Mouse (Mus musculus) heart, adult 2 months (tissue): ENCODE measurements around the gene Slc35a1. TPM values are rescaled to one million over a fixed set of nuclear protein-coding genes. Genes with fewer than 3 reads are reported as not detected.

Experiments
- DNase-seq, 2 experiments: peaks; one replicate each; pipeline ENCODE4 v3.0.0; 2021
- H3K27ac ChIP-seq: fragments of 200-600 bp; 2 replicates; pipeline ENCODE4 v1.8.1; 2022
- H3K27me3 ChIP-seq: fragments of 200-500 bp; 2 replicates; pipeline ENCODE4 v1.6.1; 2012; ENCODE audit warnings: mild to moderate bottlenecking, low read length, inconsistent platforms, mixed read lengths; ENCODE audit not compliant: control insufficient read depth, insufficient read depth
- H3K36me3 ChIP-seq: fragments of 200-500 bp; 2 replicates; pipeline ENCODE4 v1.6.1; 2012; ENCODE audit warnings: low read length, inconsistent platforms; ENCODE audit not compliant: control insufficient read depth, insufficient read depth
- H3K4me1 ChIP-seq: fragments of 200-500 bp; 2 replicates; pipeline ENCODE4 v1.6.1; 2011; ENCODE audit warnings: low read length; ENCODE audit not compliant: control insufficient read depth, insufficient read depth
- H3K4me3 ChIP-seq: fragments of 200-600 bp; 2 replicates; pipeline ENCODE4 v1.8.1; 2022
- H3K79me2 ChIP-seq: fragments of 200-500 bp; replicated peaks from 2 replicates; pipeline ENCODE4 v1.6.1; 2012; ENCODE audit warnings: mild to moderate bottlenecking, inconsistent platforms, low read length, moderate library complexity, mixed read lengths; ENCODE audit not compliant: control insufficient read depth, insufficient read depth
- H3K9ac ChIP-seq: fragments of 200-500 bp; 2 replicates; pipeline ENCODE4 v1.6.1; 2012; ENCODE audit warnings: low read depth, mild to moderate bottlenecking, control low read depth, inconsistent platforms, low read length, mixed read lengths
- CTCF ChIP-seq: fragments of 200-600 bp; IDR thresholded peaks from 2 replicates; pipeline ENCODE4 v1.8.1; 2022; ENCODE audit warnings: antibody characterized with exemption, mild to moderate bottlenecking, moderate library complexity
- EP300 ChIP-seq: fragments of 200-500 bp; IDR thresholded peaks from 2 replicates; pipeline ENCODE4 v1.6.1; 2011; ENCODE audit warnings: low read depth, low read length, control low read depth; ENCODE audit not compliant: insufficient read depth
- POLR2A ChIP-seq: fragments of 200-500 bp; IDR thresholded peaks from 2 replicates; pipeline ENCODE4 v1.6.1; 2011; ENCODE audit warnings: mild to moderate bottlenecking, low read depth, low read length, control low read depth; ENCODE audit not compliant: insufficient read depth
- WGBS: fragments of 180-500 bp; shearing (Covaris S2); methylation state at CpG from one replicate; pipeline ENCODE4 v1.1.7; 2018; 5-methylcytosine and 5-hydroxymethylcytosine counted together
- intact Hi-C: fragments of 180-260 bp; cut with DNase I; formaldehyde crosslinking; loops from one replicate; pipeline ENCODE4 v1.15.1; 2025
- polyA plus RNA-seq: library from polyadenylated mRNA; depleted of rRNA; stranded (reverse); fragments of >200 nt; gene quantifications from 2 replicates; pipeline ENCODE4 v1.2.3, GENCODE M21; 2012
- total RNA-seq, 2 experiments: library from RNA; stranded (reverse); gene quantifications; 2 replicates each; pipeline ENCODE4 v1.2.3; 2021

The Slc35a1 gene
- total and polyA plus RNA-seq, 3 experiments, result 9.0 to 14.0 (median 11.1) TPM

GRCm38 (mm10) chr4:34640731-34641130 lies 46.5 kb downstream of the Slc35a1 start:
- DNase-seq, result no peak
- H3K79me2 ChIP-seq, result no peaks in the 10 kb centered on the region
- no peak overlapping the region for H3K9ac ChIP-seq
- 91% methylated on average over 3 of the region's 3 CpGs for WGBS
- no peak overlapping the region for H3K27ac ChIP-seq
- no peak overlapping the region for H3K4me3 ChIP-seq
- H3K27me3 ChIP-seq, result no peaks in the 10 kb centered on the region
- intact Hi-C loops, result no loop called here
- no peaks in the 10 kb centered on the region for H3K4me1 ChIP-seq
- no peaks in the 10 kb centered on the region for H3K36me3 ChIP-seq
- TF ChIP-seq CTCF, result no peak
- no peak for TF ChIP-seq EP300
- no peak for TF ChIP-seq POLR2A

- 97% methylated on average over 5 of the region's 5 CpGs for WGBS
- Histone ChIP-seq H3K27me3 (no peaks in the 10 kb centered on the region), H3K4me1 (no peaks in the 10 kb centered on the region), H3K79me2 (no peaks in the 10 kb centered on the region), H3K4me3 (no peak overlapping the region), H3K36me3 (no peaks in the 10 kb centered on the region), H3K27ac (no peak overlapping the region), H3K9ac (no peak overlapping the region)
- no peak for DNase-seq
- intact Hi-C loops, result no loop called here
- no peak for TF ChIP-seq EP300
- no peak for TF ChIP-seq CTCF
- TF ChIP-seq POLR2A, result no peak
Observed at GRCm38 (mm10) chr4:34639745-34640364, 47.4 kb downstream of the Slc35a1 start.

- Histone ChIP-seq H3K4me1 (no peaks in the 10 kb centered on the region), H3K79me2 (no peaks in the 10 kb centered on the region), H3K27ac (no peak overlapping the region), H3K27me3 (no peaks in the 10 kb centered on the region), H3K36me3 (no peaks in the 10 kb centered on the region), H3K4me3 (no peak overlapping the region), H3K9ac (no peak overlapping the region)
- 93% methylated on average over 4 of the region's 4 CpGs for WGBS
- DNase-seq, result no peak
- intact Hi-C loops, result no loop called here
- TF ChIP-seq CTCF, result no peak
- no peak for TF ChIP-seq EP300
- no peak for TF ChIP-seq POLR2A
Observed at GRCm38 (mm10) chr4:34637851-34638250, 49.4 kb downstream of the Slc35a1 start.

GRCm38 (mm10) chr4:34637386-34637785 lies 49.9 kb downstream of the Slc35a1 start:
- DNase-seq, result no peak
- Histone ChIP-seq H3K36me3 (no peaks in the 10 kb centered on the region), H3K79me2 (no peaks in the 10 kb centered on the region), H3K4me1 (no peaks in the 10 kb centered on the region), H3K9ac (no peak overlapping the region), H3K27me3 (no peaks in the 10 kb centered on the region), H3K27ac (no peak overlapping the region), H3K4me3 (no peak overlapping the region)
- TF ChIP-seq POLR2A, result no peak
- no peak for TF ChIP-seq CTCF
- TF ChIP-seq EP300, result no peak
- intact Hi-C loops, result no loop called here
- WGBS, result 87% methylated on average over 7 of the region's 7 CpGs

- WGBS, result 49% methylated on average over 5 of the region's 5 CpGs
- Histone ChIP-seq H3K27me3 (no peaks in the 10 kb centered on the region), H3K36me3 (no peaks in the 10 kb centered on the region), H3K4me1 (no peaks in the 10 kb centered on the region), H3K27ac (no peak overlapping the region), H3K9ac (no peak overlapping the region), H3K79me2 (no peaks in the 10 kb centered on the region), H3K4me3 (no peak overlapping the region)
- intact Hi-C loops, result no loop called here
- no peak for DNase-seq
- TF ChIP-seq EP300, result no peak
Observed at GRCm38 (mm10) chr4:34636036-34636435, 51.2 kb downstream of the Slc35a1 start.

GRCm38 (mm10) chr4:34634129-34634528 lies 53.1 kb downstream of the Slc35a1 start:
- TF ChIP-seq EP300 (no peak), POLR2A (no peak), CTCF (no peak)
- Histone ChIP-seq H3K36me3 (no peaks in the 10 kb centered on the region), H3K27me3 (no peaks in the 10 kb centered on the region), H3K4me1 (no peaks in the 10 kb centered on the region), H3K27ac (no peak overlapping the region), H3K9ac (no peak overlapping the region), H3K79me2 (no peaks in the 10 kb centered on the region), H3K4me3 (no peak overlapping the region)
- intact Hi-C loops, result no loop called here
- no peak for DNase-seq
- 95% methylated on average over 7 of the region's 7 CpGs for WGBS
